Mouse (Mus musculus) lung, postnatal 10 days (tissue): ENCODE measurements around the gene Fkbp11.

ENCODE experiments used
- DNase-seq: peaks from one replicate; pipeline ENCODE4 v3.0.0; 2021

Gene Fkbp11

DNA sequence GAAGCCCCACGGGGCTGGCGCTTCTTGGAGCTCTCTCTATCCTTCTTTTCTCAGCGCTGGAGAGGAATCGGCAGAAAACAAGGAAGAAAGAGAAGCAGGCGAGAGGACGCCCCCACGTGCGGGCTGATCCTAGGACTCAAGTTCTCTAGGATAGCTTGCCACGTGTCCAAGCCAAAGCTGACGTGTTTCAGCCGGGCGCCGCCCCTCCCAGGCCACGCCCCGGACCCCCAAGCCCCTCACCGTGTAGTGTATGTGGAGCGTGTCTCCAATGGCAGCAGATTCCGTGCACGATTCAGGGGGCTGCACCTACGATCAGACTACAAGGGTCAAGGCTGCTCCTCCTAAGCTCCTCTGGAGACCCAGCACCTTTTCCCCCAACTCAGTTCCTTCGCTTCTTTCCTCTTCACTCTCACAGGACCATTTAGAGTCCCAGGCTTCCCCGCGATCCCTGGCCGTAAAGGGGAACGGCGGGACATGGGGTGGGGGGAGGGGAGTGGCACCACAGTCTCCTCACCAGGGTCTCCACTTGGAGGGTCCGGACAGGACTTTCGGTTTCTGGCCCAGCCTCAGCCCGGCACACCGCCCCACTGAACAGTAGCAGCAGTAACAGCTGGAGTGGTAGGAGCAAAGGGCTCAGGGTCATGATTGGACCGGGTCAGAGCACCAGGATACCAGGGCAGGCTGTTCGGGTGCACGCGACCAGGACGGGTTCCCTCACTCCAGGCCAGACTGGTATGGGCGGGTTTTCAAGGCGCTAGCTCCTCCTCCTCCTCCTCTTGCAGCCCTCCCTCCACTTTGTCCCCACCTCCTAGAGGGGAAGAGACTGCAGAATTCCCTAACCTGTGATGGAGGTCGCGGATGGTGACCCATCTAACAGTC lies at the start of gene Fkbp11:
TSS of gene Fkbp11 (minus strand) at position 756 of the 879 bp plus-strand sequence.
- DNase-seq, result peak; percentile 89

DNA sequence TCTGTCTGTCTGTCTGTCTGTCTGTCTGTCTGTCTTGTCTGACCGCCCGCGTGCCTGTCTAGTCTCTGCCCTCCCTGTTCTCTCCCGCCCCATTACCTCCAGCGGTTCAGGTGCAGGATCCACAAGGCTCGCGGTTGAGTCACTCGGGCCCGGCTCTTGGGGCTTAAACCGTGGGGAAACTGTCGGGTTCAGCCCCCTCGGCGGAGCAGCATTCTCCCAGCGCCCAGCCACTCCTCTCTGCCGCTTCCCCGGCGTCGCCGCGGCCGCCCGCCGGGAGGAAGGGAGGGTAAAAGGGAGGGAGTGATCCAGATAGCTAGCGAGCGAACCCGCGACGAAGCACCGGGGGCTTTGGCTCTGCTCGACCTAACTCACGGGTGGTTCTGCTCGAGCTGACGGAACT lies 49.8 kb upstream of the Fkbp11 start, which contains the start of gene Wnt10b:
TSS of gene Wnt10b (minus strand) at position 389 of the 400 bp plus-strand sequence.
- DNase-seq, result peak; percentile 23

DNA sequence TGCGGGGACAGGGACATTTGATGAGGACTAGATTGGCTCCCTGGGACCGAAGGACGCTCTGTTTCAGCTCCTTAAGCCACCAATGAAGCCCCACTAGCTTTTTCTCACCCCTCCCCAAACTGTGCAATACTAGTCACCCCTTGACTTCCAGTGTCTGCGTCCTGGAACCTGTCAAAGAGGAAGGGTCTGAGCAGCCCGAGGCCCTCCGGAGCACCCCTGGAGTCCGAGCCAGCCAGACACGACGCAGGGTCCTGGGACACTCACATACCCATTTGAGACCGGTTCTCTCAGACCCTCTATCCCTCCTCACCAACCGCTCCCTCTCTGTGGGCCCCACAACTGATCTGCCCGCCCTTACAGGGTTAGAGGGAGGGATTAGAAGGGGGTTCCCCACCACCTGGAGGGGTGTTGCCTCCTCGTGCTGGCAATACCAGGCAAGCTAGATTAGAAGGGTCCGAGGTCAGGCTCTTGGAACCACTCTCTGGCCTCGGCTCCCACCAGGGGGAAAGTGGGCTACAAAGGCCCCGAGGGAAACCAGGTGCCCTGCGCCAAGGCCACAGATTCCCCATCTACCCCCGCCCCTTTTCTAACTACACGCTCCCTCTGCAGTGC lies 49.1 kb upstream of the Fkbp11 start:
- no peak for DNase-seq

DNA sequence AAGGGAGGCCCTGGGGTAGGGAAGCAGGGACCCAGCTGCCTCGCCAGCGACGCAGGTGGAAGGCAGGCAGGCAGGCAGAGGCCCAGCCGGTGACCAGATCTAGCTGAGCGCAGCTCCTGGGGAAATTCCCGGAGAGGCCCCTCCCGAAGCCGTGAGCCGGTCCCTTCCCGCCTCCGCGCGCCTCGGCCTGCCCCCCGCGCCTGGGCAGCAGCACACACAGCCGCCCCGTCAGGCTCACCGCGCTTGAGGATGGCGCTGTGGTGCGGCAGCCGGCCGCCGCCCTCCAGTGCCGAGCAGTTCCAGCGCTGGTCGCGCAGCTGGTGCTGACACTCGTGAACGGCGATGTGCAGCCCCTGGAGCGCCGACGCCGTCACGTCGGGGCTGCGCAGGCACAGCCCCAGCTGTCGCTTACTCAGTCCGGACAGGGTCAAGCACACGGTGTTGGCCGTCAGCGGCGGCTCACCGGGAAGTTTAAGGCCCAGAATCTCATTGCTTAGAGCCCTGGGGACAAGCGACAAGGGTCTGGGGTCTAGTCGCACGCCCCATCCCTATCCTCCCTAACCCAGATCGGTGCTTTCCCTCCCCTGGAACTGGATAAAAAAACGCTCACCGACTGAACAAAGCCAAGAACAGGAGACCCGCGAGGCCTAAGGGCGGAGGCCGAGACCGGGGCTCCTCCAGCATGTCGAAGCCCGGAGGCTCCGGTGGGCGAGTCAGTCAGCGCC lies 48.4 kb upstream of the Fkbp11 start:
- DNase-seq, result peak; percentile 37

DNA sequence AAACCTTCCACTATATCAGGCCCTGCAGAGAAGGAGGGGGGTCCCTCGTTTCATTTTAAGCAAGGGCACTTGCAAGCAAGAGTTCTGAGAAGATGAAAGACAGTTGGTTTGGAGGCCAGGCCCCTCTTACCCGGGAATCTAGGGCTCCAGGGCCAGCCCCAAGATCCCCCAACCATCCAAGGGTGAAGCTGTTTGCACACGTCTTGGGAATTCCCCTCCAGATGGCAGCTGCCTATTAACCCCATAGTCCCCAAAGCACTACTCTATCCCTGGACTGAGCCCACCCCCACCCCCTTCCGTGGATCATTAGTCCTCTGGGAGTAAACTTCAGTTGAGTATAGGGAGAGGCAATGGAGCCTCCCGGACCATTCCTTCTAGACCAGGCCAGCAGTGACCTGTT lies 47.5 kb upstream of the Fkbp11 start:
- no peak for DNase-seq

DNA sequence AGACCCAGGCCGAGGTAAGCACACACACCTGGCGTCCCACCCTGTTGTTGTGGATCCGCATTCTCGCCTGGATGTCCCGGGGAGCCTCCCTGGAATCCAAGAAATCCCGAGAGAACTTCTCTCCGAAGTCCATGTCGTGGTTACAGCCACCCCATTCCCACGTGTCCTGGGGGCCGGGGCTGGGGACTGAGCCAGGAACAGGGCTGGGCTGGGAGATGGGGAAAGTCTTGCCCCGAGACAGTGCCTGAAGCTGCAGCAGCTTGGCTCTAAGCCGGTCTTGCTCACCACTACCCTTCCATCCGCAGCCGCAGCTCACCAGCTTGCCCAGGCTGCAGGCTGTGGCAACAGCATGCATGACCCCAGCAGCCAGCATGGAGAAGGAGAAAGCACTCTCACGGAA lies 46.1 kb upstream of the Fkbp11 start:
- peak; percentile 24 for DNase-seq

DNA sequence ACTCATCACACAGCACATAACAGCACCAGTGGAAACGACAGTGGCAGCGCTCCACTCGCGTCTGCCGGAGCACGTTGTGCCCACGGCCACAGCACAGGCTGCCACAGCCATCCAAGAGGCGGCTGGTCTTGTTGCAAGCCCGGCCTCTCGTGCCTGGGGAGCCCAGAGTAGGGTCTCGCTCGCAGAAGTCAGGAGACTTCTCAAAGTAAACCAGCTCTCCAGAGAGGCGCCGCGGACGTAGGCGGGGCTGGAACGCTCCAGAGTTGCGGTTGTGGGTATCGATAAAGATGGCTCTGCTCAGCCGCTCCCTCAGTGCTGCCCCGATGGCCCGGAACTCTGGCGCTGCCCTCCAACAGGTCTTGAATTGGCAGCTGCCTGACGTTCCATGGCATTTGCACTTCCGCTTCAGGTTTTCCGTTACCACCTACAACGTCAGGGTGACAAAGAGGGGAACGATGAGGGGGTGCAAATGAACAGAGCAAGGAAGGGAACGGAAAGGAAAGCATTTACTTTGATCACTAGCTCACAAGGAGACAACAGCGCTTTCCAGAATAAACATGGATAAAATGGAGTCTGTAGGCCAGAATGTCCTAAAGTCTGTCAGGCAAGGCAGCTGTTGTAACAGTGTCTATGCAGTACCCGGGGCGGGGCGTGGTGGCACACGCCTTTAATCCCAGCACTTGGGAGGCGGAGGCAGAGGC lies 44.7 kb upstream of the Fkbp11 start:
- DNase-seq, result peak; percentile 27

DNA sequence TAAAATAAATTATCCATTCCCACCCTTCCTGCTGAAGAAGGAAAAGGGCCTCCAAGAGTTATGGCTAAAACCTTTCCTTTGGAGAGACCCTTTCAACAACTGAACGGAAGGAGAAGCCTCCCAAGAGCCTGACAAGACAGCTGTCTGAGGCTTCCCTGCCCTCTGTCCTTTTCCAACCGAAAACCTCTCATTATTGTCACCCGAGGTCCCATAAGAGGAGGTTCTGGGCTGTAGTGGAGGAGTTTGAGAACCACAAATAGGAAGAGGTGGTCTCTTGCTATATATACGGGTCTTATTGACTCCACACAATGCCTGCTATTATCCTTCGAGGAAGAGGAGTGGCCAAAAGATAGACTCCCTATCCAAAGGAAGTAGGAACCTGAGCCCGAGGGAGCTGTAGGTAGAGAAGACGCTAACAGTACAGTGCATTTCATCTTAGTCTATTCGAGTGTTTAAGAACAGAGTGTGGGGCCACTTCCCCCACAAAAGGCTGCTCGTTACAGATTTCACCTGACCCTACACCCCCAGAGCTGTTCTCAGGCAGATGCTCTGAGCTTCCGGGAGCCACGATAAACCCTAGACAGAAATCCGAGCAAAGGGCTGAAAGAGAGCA lies 43.9 kb upstream of the Fkbp11 start:
- DNase-seq, result no peak

DNA sequence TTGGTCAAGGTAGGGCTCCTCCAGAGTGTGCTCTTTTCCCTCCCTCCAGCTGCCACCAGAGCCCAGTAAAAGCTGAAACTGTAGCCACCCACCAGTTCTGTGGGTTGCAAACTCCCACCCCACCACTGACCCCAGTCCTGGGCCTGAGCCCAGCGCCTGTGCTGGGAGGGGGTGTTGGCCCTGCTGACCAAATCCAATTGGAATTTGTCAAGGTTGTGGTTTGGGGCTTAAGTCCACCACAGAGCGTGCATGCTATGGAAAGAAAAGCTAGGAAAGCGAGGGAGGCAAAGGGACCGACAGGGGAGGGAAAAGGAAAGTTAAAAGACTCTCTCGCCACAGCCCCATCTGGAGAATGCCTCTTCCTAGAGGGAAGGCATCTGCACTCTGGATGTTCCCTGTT lies 40.3 kb upstream of the Fkbp11 start:
- DNase-seq, result no peak

DNA sequence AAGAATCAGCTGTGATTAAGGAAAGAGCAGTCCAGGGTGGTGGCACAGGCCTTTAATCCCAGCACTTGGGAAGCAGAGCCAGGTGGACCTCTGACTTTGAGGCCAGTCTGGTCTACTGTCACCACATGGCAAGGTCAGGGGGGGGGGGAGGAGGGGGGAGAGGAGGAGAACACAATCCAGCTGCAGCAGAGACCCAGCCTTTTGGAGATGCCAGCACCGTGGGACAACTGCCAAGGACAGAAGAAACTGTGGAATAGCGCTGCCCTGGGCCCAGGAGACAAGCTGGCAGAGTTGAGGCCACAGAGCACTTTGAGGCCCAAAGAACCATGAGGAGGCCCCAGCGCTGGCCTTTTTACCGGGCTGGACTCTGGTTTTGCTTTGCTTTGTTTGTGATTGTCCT lies 37.9 kb upstream of the Fkbp11 start:
- DNase-seq, result no peak

DNA sequence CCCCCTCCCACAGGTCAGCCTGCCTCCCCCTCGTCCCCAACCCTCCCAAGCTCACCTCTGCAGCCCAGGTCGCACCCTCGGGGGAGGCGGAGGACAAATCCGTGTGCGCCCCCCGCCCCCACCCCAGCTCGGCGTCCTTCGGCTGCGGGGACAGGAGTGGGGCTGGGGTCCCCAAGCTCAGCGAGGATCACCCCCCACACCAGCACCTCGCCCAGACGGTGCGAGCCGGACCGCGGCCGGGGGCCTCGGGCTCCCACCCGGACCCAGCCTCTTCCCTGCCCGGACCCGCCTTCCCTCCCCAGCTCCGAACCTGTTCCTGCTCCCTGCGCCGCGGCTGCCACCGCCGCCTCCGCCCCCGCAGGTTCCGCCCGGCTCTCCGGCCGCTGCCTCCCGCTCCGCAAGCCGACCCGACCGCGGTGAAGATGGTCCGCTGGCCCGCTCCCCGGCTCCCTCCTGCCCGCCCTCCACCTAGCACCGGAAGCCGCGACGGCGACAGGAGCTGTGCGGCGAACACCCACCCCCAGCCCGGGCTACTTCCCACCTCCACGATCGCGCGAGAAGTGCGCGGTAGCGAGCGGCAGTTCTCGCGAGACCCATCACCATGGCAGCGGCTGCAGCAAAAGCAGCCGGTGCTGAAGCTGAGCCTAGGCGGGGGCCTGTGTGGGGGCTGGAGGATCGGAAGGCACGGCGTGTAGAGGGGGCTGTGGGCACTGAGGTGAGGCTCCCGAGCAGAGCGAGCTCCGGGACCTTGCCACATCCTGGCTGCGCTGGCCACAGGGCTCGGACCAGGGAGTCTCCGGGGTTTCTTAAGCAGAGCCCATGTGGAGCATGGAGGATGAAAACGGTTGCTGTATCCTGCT lies 34.9 kb upstream of the Fkbp11 start, which contains the start of gene Arf3:
TSS of gene Arf3 (minus strand) at position 545 of the 860 bp plus-strand sequence.
- peak; percentile 98 for DNase-seq

DNA sequence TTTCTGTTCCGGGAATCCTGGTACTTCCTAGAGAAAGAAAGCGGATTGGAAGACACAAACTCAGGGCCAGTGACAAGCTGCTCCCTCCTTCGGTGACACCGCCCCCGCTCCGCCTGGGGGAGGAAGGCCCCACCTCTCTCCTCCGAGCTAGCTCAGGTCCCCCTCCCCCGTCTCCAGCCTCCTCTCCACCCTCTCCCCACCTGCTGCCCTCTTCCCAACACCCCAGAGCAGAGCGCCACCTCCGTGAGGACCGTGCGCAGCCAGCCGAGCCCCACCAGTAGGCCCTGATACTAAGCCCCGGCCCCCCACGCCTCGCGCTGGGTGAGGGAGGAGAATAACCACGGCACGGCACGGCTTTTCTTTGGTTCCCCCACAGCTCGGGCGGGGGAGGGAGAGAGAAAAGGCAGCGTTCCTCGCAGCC lies 34.2 kb upstream of the Fkbp11 start:
- DNase-seq, result peak; percentile 89

DNA sequence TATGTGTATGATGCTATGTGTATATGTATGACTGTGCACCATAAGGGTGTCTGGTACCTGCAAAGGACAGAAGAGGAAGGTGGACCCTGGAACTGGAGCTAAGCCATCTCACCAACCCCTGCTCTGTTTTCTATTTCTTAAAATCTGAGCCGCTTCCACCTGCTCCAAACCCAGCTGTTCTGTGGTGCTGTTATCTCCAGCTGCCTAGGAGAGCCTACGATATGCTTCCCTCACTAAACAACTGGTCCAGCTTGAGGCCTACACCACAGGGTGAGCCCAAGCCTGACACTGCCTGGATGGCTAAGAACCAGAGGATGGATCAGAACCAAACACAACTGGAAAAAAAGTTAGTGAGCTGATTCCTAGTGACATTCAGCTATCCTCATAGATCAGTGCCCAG lies 26.1 kb upstream of the Fkbp11 start:
- DNase-seq, result no peak

DNA sequence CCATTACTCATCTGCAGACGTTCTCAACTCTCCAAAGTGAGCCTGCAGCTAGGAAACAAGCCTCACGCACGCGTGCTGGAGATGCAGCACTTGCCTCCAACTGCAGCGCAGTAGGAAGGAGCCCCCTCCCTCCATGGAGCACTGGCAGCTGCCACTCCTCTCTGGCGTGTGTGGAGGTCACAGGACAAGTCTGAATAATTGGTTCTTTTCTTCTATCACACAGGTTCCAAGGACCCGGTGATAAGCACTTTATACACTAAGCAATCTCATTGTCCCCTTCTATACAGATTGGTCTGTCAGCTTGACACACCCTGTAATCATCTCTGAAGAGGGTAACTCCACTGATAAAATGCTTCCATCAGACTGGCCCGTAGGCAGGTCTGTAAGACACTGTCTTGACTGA lies 25.0 kb upstream of the Fkbp11 start:
- no peak for DNase-seq

DNA sequence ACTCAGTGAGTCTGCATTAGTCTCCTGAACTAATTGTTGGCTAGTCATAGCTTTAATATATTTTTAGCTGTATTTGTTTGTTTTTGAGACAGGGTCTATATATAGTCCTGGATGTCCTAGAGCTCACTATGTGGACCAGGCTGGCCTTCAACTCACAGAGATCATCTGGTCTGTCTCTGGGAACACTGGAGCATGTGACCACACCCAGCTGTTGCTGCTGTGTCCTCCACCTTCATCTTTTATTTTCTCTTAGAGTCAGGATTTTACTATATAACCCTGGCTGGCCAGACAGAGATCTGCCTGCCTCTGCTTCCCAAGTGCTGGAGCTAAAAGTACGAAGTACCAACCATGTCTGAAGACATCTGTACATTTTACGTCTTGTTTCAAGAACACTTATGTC lies 21.1 kb upstream of the Fkbp11 start:
- no peak for DNase-seq

DNA sequence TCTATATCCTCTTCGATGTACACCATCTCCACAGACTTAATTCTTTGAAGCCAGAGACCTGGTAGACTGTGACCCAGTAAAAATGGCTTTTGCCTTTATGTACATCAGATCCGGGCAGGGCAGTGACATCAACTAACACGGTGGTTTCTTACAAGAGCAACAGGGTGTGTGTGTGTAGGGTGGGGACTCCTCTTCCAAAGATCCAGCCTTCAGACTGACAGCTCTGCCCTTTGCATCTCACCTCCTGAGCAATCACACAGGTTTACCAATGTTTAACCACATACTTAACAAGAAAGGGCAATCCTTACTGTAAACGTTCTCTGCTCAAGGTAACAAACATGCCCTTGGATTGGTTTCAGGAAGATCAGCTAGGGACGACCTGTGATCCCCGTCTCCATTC lies 19.3 kb upstream of the Fkbp11 start:
- no peak for DNase-seq

DNA sequence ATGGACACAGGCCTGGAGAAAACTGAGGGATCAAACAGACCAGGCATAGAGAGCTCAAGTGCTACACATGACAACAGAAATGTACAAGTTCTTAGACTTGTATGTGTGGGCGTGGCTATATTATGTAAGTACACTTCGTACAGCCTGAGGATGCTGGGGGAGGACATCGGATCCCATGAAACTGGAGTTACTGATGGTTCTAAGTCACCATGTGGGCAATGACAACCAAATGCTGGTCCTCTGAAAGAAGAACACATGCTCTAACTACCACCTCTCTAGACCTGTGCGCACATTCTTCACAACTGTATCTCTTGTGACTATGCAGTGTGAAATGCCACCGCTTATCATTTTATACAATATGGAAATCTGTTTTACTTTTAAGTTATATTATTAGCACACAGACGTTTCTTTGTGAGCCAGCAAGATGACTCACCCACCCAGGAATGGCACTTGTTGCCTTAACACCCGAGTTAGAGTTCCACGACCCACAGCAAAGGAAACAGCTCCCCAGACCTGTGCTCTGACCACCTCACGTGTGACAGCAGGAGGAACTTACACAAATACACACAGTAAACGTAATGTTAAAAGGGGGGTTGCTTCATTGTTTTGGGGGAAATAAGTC lies 18.5 kb upstream of the Fkbp11 start:
- no peak for DNase-seq

DNA sequence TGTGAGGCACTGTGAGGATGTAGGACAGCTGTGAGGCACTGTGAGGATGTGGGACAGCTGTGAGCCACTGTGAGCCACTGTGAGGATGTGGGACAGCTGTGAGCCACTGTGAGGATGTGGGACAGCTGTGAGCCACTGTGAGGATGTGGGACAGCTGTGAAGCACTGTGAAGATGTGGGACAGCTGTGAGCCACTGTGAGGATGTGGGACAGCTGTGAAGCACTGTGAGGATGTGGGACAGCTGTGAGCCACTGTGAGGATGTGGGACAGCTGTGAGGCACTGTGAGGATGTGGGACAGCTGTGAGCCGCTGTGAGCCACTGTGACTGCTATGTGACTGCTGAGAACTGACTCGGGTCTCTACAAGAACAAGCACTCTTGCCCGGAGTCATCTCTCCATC lies 15.9 kb upstream of the Fkbp11 start:
- DNase-seq, result peak; percentile 32

DNA sequence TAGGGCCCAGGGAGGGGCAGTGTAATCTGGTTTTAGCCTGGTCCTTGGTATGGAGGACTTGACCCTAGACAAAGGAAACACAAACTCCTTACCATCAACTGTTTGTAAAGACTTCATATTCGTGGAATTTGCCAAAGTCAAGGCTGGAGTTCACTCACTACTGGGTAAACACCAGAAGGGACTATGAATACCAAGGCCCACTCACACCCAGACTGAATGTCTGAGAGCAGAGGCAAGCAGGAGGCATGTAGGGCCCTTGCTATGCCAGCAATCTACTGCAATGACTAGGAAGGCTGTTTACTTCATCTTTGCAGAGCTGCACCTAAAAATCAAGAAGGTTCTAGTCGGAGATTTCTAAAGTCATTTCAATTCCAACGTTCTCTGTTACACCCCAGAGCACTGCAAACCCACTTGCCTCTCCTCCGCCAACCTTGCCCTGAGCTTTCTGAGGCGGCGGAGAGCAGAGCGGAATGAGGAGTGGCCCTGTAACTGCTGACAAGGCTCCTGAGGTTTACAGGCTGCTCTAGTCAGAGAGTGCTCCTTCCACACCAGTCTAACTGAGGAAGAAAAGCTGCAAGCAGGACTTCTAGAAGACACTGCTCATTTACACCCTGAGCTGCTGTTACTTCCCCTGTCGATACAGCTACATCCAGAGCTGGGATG lies 14.9 kb upstream of the Fkbp11 start:
- peak; percentile 25 for DNase-seq

DNA sequence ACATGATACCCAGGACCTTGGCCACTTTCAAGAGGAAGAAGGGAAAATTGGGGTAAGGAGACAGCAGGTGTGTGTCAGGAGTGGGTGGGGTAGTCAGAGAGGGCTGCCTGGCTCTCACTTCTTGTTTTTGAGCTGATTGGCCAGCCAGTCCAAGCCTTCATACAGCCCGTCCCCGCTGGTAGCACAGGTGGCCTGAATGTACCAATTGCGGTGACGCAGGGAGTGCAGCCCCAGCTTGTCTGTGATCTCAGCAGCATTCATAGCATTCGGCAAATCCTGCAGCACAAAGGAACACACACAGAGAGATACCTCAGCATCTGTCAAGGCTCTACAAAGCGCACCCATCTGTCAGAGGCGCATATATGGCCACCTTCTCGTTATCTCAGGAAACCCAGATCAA lies 12.2 kb upstream of the Fkbp11 start:
- no peak for DNase-seq
